Mouse (Mus musculus): ENCODE results near the gene Arhgap22.

GRCm38 (mm10) chr14:33338684-33339083 lies 124.9 kb downstream of the Arhgap22 start:
- no peak for TF ChIP-seq ZNF384 (IDR thresholded peaks at IDR 0.05; ENCODE audit: low read depth, low read length)
- no peak for TF ChIP-seq MAFK (IDR thresholded peaks at IDR 0.05; ENCODE audit: insufficient read depth, low read depth, low read length)
- TF ChIP-seq CHD2 (IDR thresholded peaks at IDR 0.05; ENCODE audit: low read depth, low read length), result no peak
- no peak for TF ChIP-seq HCFC1 (IDR thresholded peaks at IDR 0.05; ENCODE audit: borderline replicate concordance, insufficient read depth, low read length)
- no peak for TF ChIP-seq ZC3H11A (IDR thresholded peaks at IDR 0.05; ENCODE audit: borderline replicate concordance, low read depth, low read length)
